Mouse (Mus musculus) myocyte (in vitro differentiated cells): Measurements from ENCODE around the gene Cdh10. TPM values are rescaled to one million over a fixed set of nuclear protein-coding genes. Genes with fewer than 3 reads are reported as not detected.
A peak's percentile ranks its signal among the peaks of the same experiment; 100 is the strongest.

Experiments
- H3K27me3 ChIP-seq: one replicate; pipeline ENCODE4 v1.6.1; 2011; ENCODE audit not compliant: control insufficient read depth, insufficient read depth, insufficient read length
- H3K36me3 ChIP-seq: one replicate; pipeline ENCODE4 v1.6.1; 2011; ENCODE audit not compliant: control insufficient read depth, insufficient read depth
- H3K4me2 ChIP-seq: one replicate; pipeline ENCODE4 v1.6.1; 2011; ENCODE audit warnings: low read depth, control low read depth
- H3K4me3 ChIP-seq: one replicate; pipeline ENCODE4 v1.5.1; 2011; ENCODE audit warnings: mild to moderate bottlenecking, control low read depth, moderate library complexity
- H3K79me2 ChIP-seq: one replicate; pipeline ENCODE4 v1.6.1; 2011; ENCODE audit not compliant: control insufficient read depth, insufficient read depth
- H3ac ChIP-seq: one replicate; pipeline ENCODE4 v1.6.1; 2011; ENCODE audit not compliant: control insufficient read depth, insufficient read length
- CEBPB ChIP-seq: IDR thresholded peaks from 2 replicates; pipeline ENCODE4 v1.6.1; 2011; ENCODE audit warnings: mild to moderate bottlenecking, moderate library complexity; ENCODE audit not compliant: poor library complexity, insufficient read depth, severe bottlenecking
- E2F4 ChIP-seq: IDR thresholded peaks from one replicate; pipeline ENCODE4 v1.6.1; 2011; ENCODE audit warnings: mild to moderate bottlenecking, control low read depth, moderate library complexity; ENCODE audit not compliant: insufficient read depth
- MAX ChIP-seq: IDR thresholded peaks from one replicate; pipeline ENCODE4 v1.6.1; 2011; ENCODE audit warnings: low read depth, mild to moderate bottlenecking, control low read depth
- MYOD1 ChIP-seq, 3 experiments: IDR thresholded peaks; one replicate each; pipeline ENCODE4 v1.6.1; 2011; ENCODE audit warnings: control low read depth in 2 of 3, low read depth in 2 of 3, mild to moderate bottlenecking in 2 of 3, moderate library complexity in 1 of 3; ENCODE audit not compliant: insufficient read length in 2 of 3, control insufficient read depth in 1 of 3
- MYOG ChIP-seq, 3 experiments: IDR thresholded peaks; one replicate each; pipeline ENCODE4 v1.6.1; 2011; ENCODE audit warnings: control low read depth in 2 of 3, low read depth in 2 of 3, mild to moderate bottlenecking in 2 of 3; ENCODE audit not compliant: insufficient read length in 2 of 3, control insufficient read depth in 1 of 3, insufficient read depth in 1 of 3
- POLR2A ChIP-seq: IDR thresholded peaks from one replicate; pipeline ENCODE4 v1.6.1; 2011; ENCODE audit warnings: low read depth, mild to moderate bottlenecking, control low read depth, moderate library complexity; ENCODE audit not compliant: insufficient read length
- POLR2AphosphoS2 ChIP-seq: IDR thresholded peaks from one replicate; pipeline ENCODE4 v1.6.1; 2011; ENCODE audit warnings: low read depth, control low read depth; ENCODE audit not compliant: insufficient read length
- REST ChIP-seq: IDR thresholded peaks from one replicate; pipeline ENCODE4 v1.6.1; 2011; ENCODE audit warnings: mild to moderate bottlenecking, control low read depth, moderate library complexity; ENCODE audit not compliant: insufficient read depth, insufficient read length
- SRF ChIP-seq: IDR thresholded peaks from one replicate; pipeline ENCODE4 v1.6.1; 2011; ENCODE audit warnings: low read depth; ENCODE audit not compliant: control insufficient read depth, insufficient read length
- TCF12 ChIP-seq: IDR thresholded peaks from one replicate; pipeline ENCODE4 v1.6.1; 2011; ENCODE audit warnings: mild to moderate bottlenecking, control low read depth; ENCODE audit not compliant: poor library complexity, insufficient read depth, severe bottlenecking
- TCF3 ChIP-seq: IDR thresholded peaks from one replicate; pipeline ENCODE4 v1.6.1; 2011; ENCODE audit warnings: low read depth, control low read depth; ENCODE audit not compliant: insufficient read length
- USF1 ChIP-seq: IDR thresholded peaks from one replicate; pipeline ENCODE4 v1.6.1; 2011; ENCODE audit warnings: low read depth, mild to moderate bottlenecking, control low read depth, moderate library complexity
- polyA plus RNA-seq: library from polyadenylated mRNA; unstranded; fragments of >200 nt; fragmentation: generic; extraction: Trizol; gene quantifications from one replicate; pipeline ENCODE4 v1.2.1, GENCODE M21; 2012; ENCODE audit warnings: missing spikeins

Cdh10 gene
- polyA plus RNA-seq, 1 experiment = 3.5 TPM

GRCm38 (mm10) chr15:18952266-18952665 lies 133.5 kb downstream of the Cdh10 start:
- Histone ChIP-seq H3K79me2 (no peaks in the 10 kb centered on the region), H3K4me3 (no peak overlapping the region), H3K36me3 (no peaks in the 10 kb centered on the region), H3ac (no peak overlapping the region), H3K27me3 (no peaks in the 10 kb centered on the region), H3K4me2 (no peak overlapping the region)
- TF ChIP-seq POLR2A (no peak), CEBPB (no peak), TCF3 (no peak), POLR2AphosphoS2 (no peak), REST (no peak), MYOD1 (IDR thresholded peaks at IDR 0.05; ENCODE audit: control insufficient read depth in 1 of 3, insufficient read length in 2 of 3, low read depth in 2 of 3) (no peak), E2F4 (no peak), USF1 (no peak), TCF12 (no peak), MYOG (IDR thresholded peaks at IDR 0.05; ENCODE audit: control insufficient read depth in 1 of 3, insufficient read depth in 1 of 3, insufficient read length in 2 of 3, low read depth in 2 of 3) (no peak), MAX (no peak), SRF (no peak)

- TF ChIP-seq CEBPB (no peak), USF1 (no peak), TCF3 (no peak)
- H3K4me3 ChIP-seq = no peak overlapping the region
These were observed 156.3 kb downstream of the Cdh10 start for GRCm38 (mm10) chr15:18975041-18975440.

GRCm38 (mm10) chr15:18984891-18985290 lies 166.1 kb downstream of the Cdh10 start:
- TF ChIP-seq POLR2A (no peak), TCF3 (no peak), USF1 (no peak), MYOD1 (IDR thresholded peaks at IDR 0.05; ENCODE audit: control insufficient read depth in 1 of 3, insufficient read length in 2 of 3, low read depth in 2 of 3) (no peak), REST (no peak), MYOG (IDR thresholded peaks at IDR 0.05; ENCODE audit: control insufficient read depth in 1 of 3, insufficient read depth in 1 of 3, insufficient read length in 2 of 3, low read depth in 2 of 3) (no peak), SRF (no peak), CEBPB (no peak), MAX (no peak), TCF12 (no peak), POLR2AphosphoS2 (no peak), E2F4 (no peak)
- Histone ChIP-seq H3K79me2 (no peaks in the 10 kb centered on the region), H3K4me3 (no peak overlapping the region), H3ac (no peak overlapping the region), H3K4me2 (no peak overlapping the region), H3K36me3 (no peaks in the 10 kb centered on the region), H3K27me3 (no peaks in the 10 kb centered on the region)

More at GRCm38 (mm10) chr15:18975041-18975440, 156.3 kb downstream of the Cdh10 start:
- Histone ChIP-seq H3K79me2 (no peaks in the 10 kb centered on the region), H3K36me3 (no peaks in the 10 kb centered on the region), H3K4me2 (no peak overlapping the region), H3ac (no peak overlapping the region), H3K27me3 (no peaks in the 10 kb centered on the region)

GRCm38 (mm10) chr15:18987671-18988070 lies 168.9 kb downstream of the Cdh10 start:
- no peaks in the 10 kb centered on the region for H3K36me3 ChIP-seq
- H3K79me2 ChIP-seq = no peaks in the 10 kb centered on the region
- H3ac ChIP-seq = no peak overlapping the region
- H3K4me3 ChIP-seq = no peak overlapping the region
- no peaks in the 10 kb centered on the region for H3K27me3 ChIP-seq
- TF ChIP-seq REST (no peak), SRF (no peak), MYOD1 (IDR thresholded peaks at IDR 0.05; ENCODE audit: control insufficient read depth in 1 of 3, insufficient read length in 2 of 3, low read depth in 2 of 3) (no peak), POLR2AphosphoS2 (no peak), MYOG (IDR thresholded peaks at IDR 0.05; ENCODE audit: control insufficient read depth in 1 of 3, insufficient read depth in 1 of 3, insufficient read length in 2 of 3, low read depth in 2 of 3) (no peak), TCF12 (no peak), CEBPB (no peak), TCF3 (no peak), MAX (no peak), POLR2A (no peak), USF1 (no peak)
- no peak overlapping the region for H3K4me2 ChIP-seq

- no peaks in the 10 kb centered on the region for H3K36me3 ChIP-seq
- no peak overlapping the region for H3K4me2 ChIP-seq
- no peak for TF ChIP-seq POLR2AphosphoS2
- TF ChIP-seq USF1 = peak; percentile 74
- TF ChIP-seq E2F4 = no peak
- no peak for TF ChIP-seq POLR2A
- TF ChIP-seq REST = no peak
These were observed 174.8 kb downstream of the Cdh10 start for GRCm38 (mm10) chr15:18993512-18993911.

More at GRCm38 (mm10) chr15:18993512-18993911, 174.8 kb downstream of the Cdh10 start:
- Histone ChIP-seq H3K4me3 (no peak overlapping the region), H3K27me3 (no peaks in the 10 kb centered on the region), H3K79me2 (no peaks in the 10 kb centered on the region), H3ac (no peak overlapping the region)
